Mouse (Mus musculus): Measurements from ENCODE around the gene Pla2g15. TPM values are rescaled to one million over a fixed set of nuclear protein-coding genes. Genes with fewer than 3 reads are reported as not detected.

Pla2g15 gene
- polyA plus RNA-seq, 1 experiment from 2014 or later, result 8.8 TPM

DNA sequence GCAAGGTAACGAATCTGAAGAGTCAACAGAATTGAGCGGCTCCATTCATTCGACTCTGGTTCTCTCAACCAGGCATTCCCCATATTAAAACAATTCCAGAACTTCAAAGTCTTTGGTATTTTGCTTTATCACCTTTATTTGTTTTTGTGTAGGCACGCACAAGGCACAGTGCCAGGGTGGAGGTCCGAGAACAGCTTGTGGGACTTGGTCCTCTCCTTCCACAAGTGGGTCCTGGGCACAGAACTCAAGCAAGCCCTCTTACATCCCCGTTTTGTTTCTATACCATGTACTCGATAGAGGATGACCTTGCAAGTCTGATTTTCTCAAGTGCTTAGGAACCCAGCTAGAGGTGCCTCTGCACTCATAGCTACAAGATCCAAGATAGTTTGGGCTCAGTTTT, 11.6 kb upstream of the Pla2g15 start:
- peaks cover 60% of the 10 kb centered on the region for H3K27me3 ChIP-seq (ENCODE audit: control insufficient read depth, insufficient read depth, low read depth, low read length)
- H3K27ac ChIP-seq (ENCODE audit: low read length), result peak overlapping the region; percentile 36
- H3K4me1 ChIP-seq (ENCODE audit: control insufficient read depth, low read depth, low read length), result peaks cover 5% of the 10 kb centered on the region
- peak overlapping the region; percentile 50 for H3K4me2 ChIP-seq (ENCODE audit: low read depth, low read length)
- H3K4me3 ChIP-seq (ENCODE audit: low read depth, low read length), result peak overlapping the region; percentile 60
- WGBS (ENCODE audit: insufficient replicate concordance), result 19% methylated on average over 7 of the region's 7 CpGs
- ATAC-seq (ENCODE audit: low read depth), result no peak
- no peaks in the 10 kb centered on the region for H3K36me3 ChIP-seq (ENCODE audit: control insufficient read depth, insufficient read depth)
- H3K9me3 ChIP-seq (replicated peaks; ENCODE audit: control insufficient read depth, low read length), result no peaks in the 10 kb centered on the region
- peak overlapping the region; percentile 3; the same call in 1 of the 2 replicates for H3K9ac ChIP-seq (ENCODE audit: low read depth, low read length)

DNA sequence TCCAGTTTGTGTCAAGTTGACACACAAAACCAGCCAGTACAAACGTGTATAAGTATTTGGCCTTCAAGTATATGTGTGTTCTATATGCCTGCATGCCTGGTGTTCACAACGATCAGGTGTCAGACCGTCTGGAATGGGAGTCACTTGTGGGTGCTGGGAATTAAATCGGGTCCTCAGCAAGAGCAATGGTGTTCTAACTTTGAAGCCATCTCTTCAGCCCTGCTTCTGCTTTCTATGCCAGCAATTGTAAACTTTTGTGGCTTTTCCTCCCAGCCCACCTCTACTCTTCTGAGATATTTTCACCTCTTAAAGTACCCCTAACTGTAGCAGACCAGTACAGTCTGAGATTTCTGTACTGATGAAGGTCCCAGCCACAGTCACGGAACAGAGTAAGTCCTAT, 10.0 kb upstream of the Pla2g15 start:
- Histone ChIP-seq H3K4me3 (ENCODE audit: low read depth, low read length) (no peak overlapping the region), H3K4me1 (ENCODE audit: control insufficient read depth, low read depth, low read length) (peaks cover 5% of the 10 kb centered on the region), H3K4me2 (ENCODE audit: low read depth, low read length) (no peak overlapping the region), H3K9ac (ENCODE audit: low read depth, low read length) (no peak overlapping the region), H3K27me3 (ENCODE audit: control insufficient read depth, insufficient read depth, low read depth, low read length) (peaks cover 44% of the 10 kb centered on the region), H3K9me3 (replicated peaks; ENCODE audit: control insufficient read depth, low read length) (no peaks in the 10 kb centered on the region), H3K27ac (ENCODE audit: low read length) (no peak overlapping the region), H3K36me3 (ENCODE audit: control insufficient read depth, insufficient read depth) (no peaks in the 10 kb centered on the region)
- WGBS (ENCODE audit: insufficient replicate concordance), result 53% methylated on average over 5 of the region's 5 CpGs
- no peak for ATAC-seq (ENCODE audit: low read depth)

DNA sequence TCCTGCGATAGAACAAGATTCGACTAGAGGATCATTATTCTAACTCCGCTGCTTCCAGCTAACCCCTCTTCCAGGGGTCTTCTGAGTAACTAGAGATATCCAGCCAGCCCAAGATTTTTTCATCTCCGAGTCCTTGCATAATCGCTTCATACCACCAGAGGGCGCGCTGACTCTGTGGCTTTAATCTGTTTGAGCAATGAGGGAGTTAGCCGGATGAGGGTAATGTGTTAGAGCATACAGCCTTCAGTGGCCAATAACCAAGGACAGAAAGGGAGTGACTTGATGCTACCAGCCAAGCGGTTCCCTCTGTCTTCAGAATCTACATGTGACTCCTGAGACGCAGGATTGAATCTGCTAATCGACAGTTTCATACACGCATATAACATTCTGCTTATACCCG, 9.4 kb upstream of the Pla2g15 start:
- H3K27me3 ChIP-seq (ENCODE audit: control insufficient read depth, insufficient read depth, low read depth, low read length), result peaks cover 39% of the 10 kb centered on the region
- H3K27ac ChIP-seq (ENCODE audit: low read length), result no peak overlapping the region
- ATAC-seq (ENCODE audit: low read depth), result no peak
- no peak overlapping the region for H3K4me2 ChIP-seq (ENCODE audit: low read depth, low read length)
- H3K4me3 ChIP-seq (ENCODE audit: low read depth, low read length), result no peak overlapping the region
- H3K9me3 ChIP-seq (replicated peaks; ENCODE audit: control insufficient read depth, low read length), result no peaks in the 10 kb centered on the region
- H3K4me1 ChIP-seq (ENCODE audit: control insufficient read depth, low read depth, low read length), result peaks cover 5% of the 10 kb centered on the region
- no peak overlapping the region for H3K9ac ChIP-seq (ENCODE audit: low read depth, low read length)
- H3K36me3 ChIP-seq (ENCODE audit: control insufficient read depth, insufficient read depth), result no peaks in the 10 kb centered on the region
- 11% methylated on average over 13 of the region's 13 CpGs for WGBS (ENCODE audit: insufficient replicate concordance)

DNA sequence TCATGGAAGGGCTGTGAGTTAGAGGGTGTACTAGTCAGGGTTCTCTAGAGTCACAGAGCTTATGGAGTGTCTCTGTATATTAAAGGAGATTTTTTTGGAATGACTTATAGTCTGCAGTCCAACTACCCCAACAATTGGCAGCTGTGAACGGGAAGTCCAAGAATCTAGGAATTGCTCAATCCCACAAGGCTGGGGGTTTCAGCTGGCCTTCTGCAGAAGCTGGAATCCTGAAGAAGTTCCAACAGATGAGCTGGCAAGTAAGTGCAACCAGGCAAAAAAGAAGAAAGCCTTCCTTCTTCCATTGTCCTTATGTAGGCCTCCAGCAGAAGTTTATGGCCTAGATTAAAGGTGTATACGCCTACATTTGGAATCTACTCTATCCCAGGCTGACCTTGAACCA, 4.9 kb upstream of the Pla2g15 start:
- no peak overlapping the region for H3K9ac ChIP-seq (ENCODE audit: low read depth, low read length)
- no peaks in the 10 kb centered on the region for H3K27me3 ChIP-seq (ENCODE audit: control insufficient read depth, insufficient read depth, low read depth, low read length)
- H3K9me3 ChIP-seq (replicated peaks; ENCODE audit: control insufficient read depth, low read length), result no peaks in the 10 kb centered on the region
- ATAC-seq (ENCODE audit: low read depth), result no peak
- H3K4me3 ChIP-seq (ENCODE audit: low read depth, low read length), result no peak overlapping the region
- H3K27ac ChIP-seq (ENCODE audit: low read length), result no peak overlapping the region
- peaks cover under 1% of the 10 kb centered on the region for H3K4me1 ChIP-seq (ENCODE audit: control insufficient read depth, low read depth, low read length)
- no peak overlapping the region for H3K4me2 ChIP-seq (ENCODE audit: low read depth, low read length)
- no peaks in the 10 kb centered on the region for H3K36me3 ChIP-seq (ENCODE audit: control insufficient read depth, insufficient read depth)
- 69% methylated on average over 2 of the region's 2 CpGs for WGBS (ENCODE audit: insufficient replicate concordance)

DNA sequence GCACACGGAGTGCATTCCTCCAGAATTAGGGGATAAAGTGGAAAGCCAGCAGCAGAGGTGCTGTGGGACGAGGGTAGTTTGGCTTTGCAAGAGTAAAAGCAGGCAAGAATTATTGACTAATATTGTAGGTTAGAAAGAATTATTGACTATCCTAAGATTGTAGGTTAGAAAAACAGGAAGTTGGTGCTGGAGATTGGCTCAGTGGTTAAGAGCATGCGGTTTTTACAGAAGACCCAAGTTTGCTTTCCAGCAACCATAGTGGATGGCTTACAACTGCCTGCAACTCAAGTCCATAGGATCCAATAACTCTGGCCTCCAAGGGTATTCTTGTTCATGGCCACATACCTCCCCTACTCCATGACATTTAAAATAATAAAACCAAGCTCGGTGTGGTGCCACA, 4.2 kb upstream of the Pla2g15 start:
- H3K27me3 ChIP-seq (ENCODE audit: control insufficient read depth, insufficient read depth, low read depth, low read length), result no peaks in the 10 kb centered on the region
- 56% methylated on average over 4 of the region's 4 CpGs for WGBS (ENCODE audit: insufficient replicate concordance)
- ATAC-seq (ENCODE audit: low read depth), result no peak
- no peak overlapping the region for H3K4me3 ChIP-seq (ENCODE audit: low read depth, low read length)
- H3K4me1 ChIP-seq (ENCODE audit: control insufficient read depth, low read depth, low read length), result peaks cover 7% of the 10 kb centered on the region
- H3K36me3 ChIP-seq (ENCODE audit: control insufficient read depth, insufficient read depth), result no peaks in the 10 kb centered on the region
- no peak overlapping the region for H3K9ac ChIP-seq (ENCODE audit: low read depth, low read length)
- no peak overlapping the region for H3K4me2 ChIP-seq (ENCODE audit: low read depth, low read length)
- no peak overlapping the region for H3K27ac ChIP-seq (ENCODE audit: low read length)
- no peaks in the 10 kb centered on the region for H3K9me3 ChIP-seq (replicated peaks; ENCODE audit: control insufficient read depth, low read length)

DNA sequence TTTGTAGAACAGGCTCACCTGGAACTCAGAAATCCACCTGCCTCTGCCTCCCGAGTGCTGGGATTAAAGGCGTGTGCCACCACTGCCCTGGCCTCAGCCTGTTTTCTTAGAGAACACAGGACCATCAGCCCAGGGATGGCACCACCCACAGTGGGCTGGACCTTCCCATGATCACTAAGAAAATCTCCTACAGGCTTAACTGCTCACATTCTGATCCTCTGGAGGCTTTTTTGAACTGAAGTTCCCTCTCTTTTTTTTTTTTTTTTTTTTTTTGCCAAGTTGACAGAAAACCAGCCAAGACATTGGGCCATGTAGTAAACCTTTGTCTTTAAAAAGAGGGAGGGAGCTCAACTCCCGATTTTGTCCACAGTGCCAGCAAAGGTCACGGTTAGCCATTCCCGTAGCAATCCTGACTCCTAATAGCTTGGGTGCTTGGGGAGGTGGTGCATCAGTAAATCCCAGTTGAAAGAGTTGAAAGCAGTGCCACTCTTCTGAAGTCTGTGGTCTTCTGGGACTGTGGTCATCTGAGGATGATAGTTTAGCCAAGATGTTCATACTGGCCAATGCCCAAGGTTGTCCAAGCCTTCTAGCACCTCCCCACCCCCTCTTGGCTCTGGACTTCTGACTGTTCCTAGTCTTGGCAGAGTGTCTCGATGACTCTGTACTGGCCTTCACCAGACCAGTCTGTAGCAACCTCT, 2.2 kb upstream of the Pla2g15 start:
- 69% methylated on average over 6 of the region's 6 CpGs for WGBS (ENCODE audit: insufficient replicate concordance)
- no peak overlapping the region for H3K4me3 ChIP-seq (ENCODE audit: low read depth, low read length)
- H3K27me3 ChIP-seq (ENCODE audit: control insufficient read depth, insufficient read depth, low read depth, low read length), result no peaks in the 10 kb centered on the region
- no peak overlapping the region for H3K4me2 ChIP-seq (ENCODE audit: low read depth, low read length)
- no peak overlapping the region for H3K9ac ChIP-seq (ENCODE audit: low read depth, low read length)
- H3K9me3 ChIP-seq (replicated peaks; ENCODE audit: control insufficient read depth, low read length), result no peaks in the 10 kb centered on the region
- ATAC-seq (ENCODE audit: low read depth), result no peak
- H3K4me1 ChIP-seq (ENCODE audit: control insufficient read depth, low read depth, low read length), result peaks cover 9% of the 10 kb centered on the region
- H3K27ac ChIP-seq (ENCODE audit: low read length), result no peak overlapping the region
- no peaks in the 10 kb centered on the region for H3K36me3 ChIP-seq (ENCODE audit: control insufficient read depth, insufficient read depth)

DNA sequence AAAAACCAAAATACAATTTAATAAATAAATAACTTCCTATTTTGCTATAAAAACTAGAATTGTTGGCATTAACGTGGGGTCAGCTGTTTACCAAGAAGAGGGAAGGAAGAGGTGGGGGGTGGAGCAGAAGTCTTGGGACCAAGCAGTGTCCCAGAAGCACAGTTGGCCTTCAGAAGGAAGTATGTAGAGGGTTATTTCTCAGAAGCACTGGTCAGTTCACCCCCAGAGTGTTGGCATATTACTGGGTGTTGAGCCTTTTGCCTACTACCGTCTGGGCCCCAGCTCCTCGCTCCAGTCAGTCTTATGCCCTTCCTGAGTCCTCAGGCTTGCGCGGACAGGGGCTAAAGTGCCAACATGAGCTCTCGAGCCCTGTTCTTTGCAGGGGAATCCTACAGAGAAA, 1.2 kb upstream of the Pla2g15 start:
- peak overlapping the region; percentile 15; the same call in 1 of the 2 replicates for H3K27ac ChIP-seq (ENCODE audit: low read length)
- no peaks in the 10 kb centered on the region for H3K27me3 ChIP-seq (ENCODE audit: control insufficient read depth, insufficient read depth, low read depth, low read length)
- no peaks in the 10 kb centered on the region for H3K9me3 ChIP-seq (replicated peaks; ENCODE audit: control insufficient read depth, low read length)
- no peak overlapping the region for H3K9ac ChIP-seq (ENCODE audit: low read depth, low read length)
- no peaks in the 10 kb centered on the region for H3K36me3 ChIP-seq (ENCODE audit: control insufficient read depth, insufficient read depth)
- no peak overlapping the region for H3K4me3 ChIP-seq (ENCODE audit: low read depth, low read length)
- ATAC-seq (ENCODE audit: low read depth), result no peak
- H3K4me1 ChIP-seq (ENCODE audit: control insufficient read depth, low read depth, low read length), result peaks cover 15% of the 10 kb centered on the region
- H3K4me2 ChIP-seq (ENCODE audit: low read depth, low read length), result no peak overlapping the region
- WGBS (ENCODE audit: insufficient replicate concordance), result 72% methylated on average over 6 of the region's 6 CpGs

DNA sequence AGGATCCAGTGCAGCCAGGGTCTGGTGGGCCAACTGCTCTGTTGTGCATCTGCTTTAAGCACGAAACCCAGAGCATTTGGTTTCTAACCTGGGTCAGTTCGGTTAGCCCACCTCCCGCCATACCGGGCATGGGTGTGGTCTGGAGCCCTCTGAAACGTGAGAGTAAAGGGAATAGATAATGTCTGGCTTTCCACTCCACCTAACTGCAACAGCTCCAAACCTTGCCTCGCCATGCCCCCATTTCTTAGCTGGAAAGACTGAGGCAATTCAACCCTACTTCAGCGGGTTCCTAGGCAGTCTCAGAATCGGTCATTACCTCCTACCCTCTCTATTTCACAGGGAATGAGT, 428 bp downstream of the Pla2g15 start:
- peak overlapping the region; percentile 62 for H3K9ac ChIP-seq (ENCODE audit: low read depth, low read length)
- H3K36me3 ChIP-seq (ENCODE audit: control insufficient read depth, insufficient read depth), result no peaks in the 10 kb centered on the region
- H3K4me3 ChIP-seq (ENCODE audit: low read depth, low read length), result peak overlapping the region; percentile 72
- WGBS (ENCODE audit: insufficient replicate concordance), result 15% methylated on average over 8 of the region's 8 CpGs
- peak overlapping the region; percentile 25; the same call in 1 of the 2 replicates for H3K27ac ChIP-seq (ENCODE audit: low read length)
- peaks cover 15% of the 10 kb centered on the region for H3K4me1 ChIP-seq (ENCODE audit: control insufficient read depth, low read depth, low read length)
- peak overlapping the region; percentile 80 for H3K4me2 ChIP-seq (ENCODE audit: low read depth, low read length)
- H3K27me3 ChIP-seq (ENCODE audit: control insufficient read depth, insufficient read depth, low read depth, low read length), result no peaks in the 10 kb centered on the region
- no peaks in the 10 kb centered on the region for H3K9me3 ChIP-seq (replicated peaks; ENCODE audit: control insufficient read depth, low read length)
- peak; percentile 14; the same call in 1 of the 2 replicates for ATAC-seq (ENCODE audit: low read depth)

DNA sequence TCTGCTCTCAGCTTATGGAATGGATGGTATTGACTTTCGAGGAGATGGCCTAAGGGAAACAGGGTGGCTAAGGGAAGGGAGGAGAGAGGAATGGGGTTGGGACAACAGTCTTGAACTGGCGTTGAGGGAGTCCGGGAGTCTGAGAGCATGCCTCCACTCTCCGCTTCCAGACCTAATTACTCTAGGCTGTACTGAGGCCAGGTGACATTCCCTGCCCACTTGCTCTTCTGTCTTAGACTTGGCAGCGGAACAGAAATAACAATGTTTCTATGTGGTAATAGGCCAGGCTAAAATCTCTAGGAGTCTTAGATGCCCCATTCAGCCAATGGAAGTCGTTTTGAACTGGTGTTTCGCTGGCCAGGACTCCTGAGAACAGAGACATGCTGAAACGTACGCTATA, 842 bp downstream of the Pla2g15 start:
- WGBS (ENCODE audit: insufficient replicate concordance), result 63% methylated on average over 9 of the region's 9 CpGs

More for the DNA sequence above, 842 bp downstream of the Pla2g15 start:
- Histone ChIP-seq H3K27ac (ENCODE audit: low read length) (no peak overlapping the region), H3K9me3 (replicated peaks; ENCODE audit: control insufficient read depth, low read length) (no peaks in the 10 kb centered on the region), H3K27me3 (ENCODE audit: control insufficient read depth, insufficient read depth, low read depth, low read length) (no peaks in the 10 kb centered on the region), H3K36me3 (ENCODE audit: control insufficient read depth, insufficient read depth) (no peaks in the 10 kb centered on the region), H3K9ac (ENCODE audit: low read depth, low read length) (no peak overlapping the region; the same call in 1 of the 2 replicates), H3K4me2 (ENCODE audit: low read depth, low read length) (peak overlapping the region; percentile 80), H3K4me3 (ENCODE audit: low read depth, low read length) (peak overlapping the region; percentile 72), H3K4me1 (ENCODE audit: control insufficient read depth, low read depth, low read length) (peaks cover 15% of the 10 kb centered on the region)
- no peak for ATAC-seq (ENCODE audit: low read depth)
